Mouse (Mus musculus) lung, postnatal 14 days (tissue): Measurements from ENCODE around the gene Frmd4a.
A peak's percentile ranks its signal among the peaks of the same experiment; 100 is the strongest.

Experiments used
- DNase-seq: peaks from one replicate; pipeline ENCODE4 v3.0.0; 2021

Frmd4a gene

GRCm38 (mm10) chr2:4562373-4562772 is 544.9 kb downstream of the Frmd4a start:
- no peak for DNase-seq

GRCm38 (mm10) chr2:4562826-4563225 is 545.3 kb downstream of the Frmd4a start:
- no peak for DNase-seq

- no peak for DNase-seq
Observed at GRCm38 (mm10) chr2:4563322-4563721, 545.8 kb downstream of the Frmd4a start.

GRCm38 (mm10) chr2:4566260-4566955 is 548.9 kb downstream of the Frmd4a start:
- no peak for DNase-seq

GRCm38 (mm10) chr2:4566956-4567680 is 549.6 kb downstream of the Frmd4a start:
- no peak for DNase-seq

- no peak for DNase-seq
Observed at GRCm38 (mm10) chr2:4568967-4569366, 551.5 kb downstream of the Frmd4a start.

GRCm38 (mm10) chr2:4570186-4570861 is 552.8 kb downstream of the Frmd4a start:
- peak; percentile 58 for DNase-seq

- no peak for DNase-seq
Observed at GRCm38 (mm10) chr2:4572498-4573263, 555.2 kb downstream of the Frmd4a start.

GRCm38 (mm10) chr2:4573386-4573785 is 555.9 kb downstream of the Frmd4a start:
- no peak for DNase-seq

GRCm38 (mm10) chr2:4574251-4574650 is 556.7 kb downstream of the Frmd4a start:
- DNase-seq = no peak

GRCm38 (mm10) chr2:4575163-4575562 is 557.6 kb downstream of the Frmd4a start:
- DNase-seq = no peak

GRCm38 (mm10) chr2:4575975-4576374 is 558.5 kb downstream of the Frmd4a start:
- DNase-seq = no peak

GRCm38 (mm10) chr2:4578291-4578690 is 560.8 kb downstream of the Frmd4a start:
- DNase-seq = no peak

GRCm38 (mm10) chr2:4579357-4580068 is 562.0 kb downstream of the Frmd4a start:
- DNase-seq = no peak

GRCm38 (mm10) chr2:4580666-4581065 is 563.1 kb downstream of the Frmd4a start:
- no peak for DNase-seq

GRCm38 (mm10) chr2:4582930-4583329 is 565.4 kb downstream of the Frmd4a start:
- DNase-seq = no peak

GRCm38 (mm10) chr2:4584252-4584651 is 566.7 kb downstream of the Frmd4a start:
- no peak for DNase-seq

GRCm38 (mm10) chr2:4586245-4586644 is 568.7 kb downstream of the Frmd4a start:
- DNase-seq = peak; percentile 59

- DNase-seq = no peak
Observed at GRCm38 (mm10) chr2:4587685-4588409, 570.3 kb downstream of the Frmd4a start.

- no peak for DNase-seq
Observed at GRCm38 (mm10) chr2:4591647-4592046, 574.1 kb downstream of the Frmd4a start.

- no peak for DNase-seq
Observed at GRCm38 (mm10) chr2:4592666-4593065, 575.1 kb downstream of the Frmd4a start.

GRCm38 (mm10) chr2:4593433-4593832 is 575.9 kb downstream of the Frmd4a start:
- peak; percentile 80 for DNase-seq
